Mouse (Mus musculus) hindbrain, embryonic 15.5 days (tissue): Measurements from ENCODE around the gene Gart. TPM values are rescaled to one million over a fixed set of nuclear protein-coding genes. Genes with fewer than 3 reads are reported as not detected.

ENCODE experiments used
- ATAC-seq: fragments of 200-750 bp; cut with Nextera tagmentation; 2 replicates; pipeline ENCODE4 v1.8.0; 2017; ENCODE audit warnings: low read depth, moderate number of reproducible peaks, moderate TSS enrichment; ENCODE audit not compliant: low FRiP score
- H3K27ac ChIP-seq: fragments of 300-500 bp; sonication (generic); replicated peaks from 2 replicates; pipeline ENCODE4 v1.5.1; 2015; ENCODE audit warnings: mild to moderate bottlenecking, inconsistent platforms
- H3K27me3 ChIP-seq: fragments of 300-500 bp; sonication (generic); 2 replicates; pipeline ENCODE4 v1.6.1; 2015; ENCODE audit warnings: control low read depth, inconsistent platforms
- H3K36me3 ChIP-seq: fragments of 300-500 bp; sonication (generic); 2 replicates; pipeline ENCODE4 v1.6.1; 2015; ENCODE audit warnings: control low read depth, inconsistent platforms
- H3K4me1 ChIP-seq: fragments of 300-500 bp; sonication (generic); replicated peaks from 2 replicates; pipeline ENCODE4 v1.6.1; 2015; ENCODE audit warnings: control low read depth, inconsistent platforms
- H3K4me2 ChIP-seq: fragments of 300-500 bp; sonication (generic); 2 replicates; pipeline ENCODE4 v1.6.1; 2015; ENCODE audit warnings: moderate library complexity, mild to moderate bottlenecking, inconsistent platforms
- H3K4me3 ChIP-seq: fragments of 300-500 bp; sonication (generic); 2 replicates; pipeline ENCODE4 v1.5.1; 2015; ENCODE audit warnings: mild to moderate bottlenecking, inconsistent platforms
- H3K9ac ChIP-seq: fragments of 300-500 bp; sonication (generic); 2 replicates; pipeline ENCODE4 v1.6.1; 2015; ENCODE audit warnings: inconsistent platforms
- H3K9me3 ChIP-seq: fragments of 300-500 bp; sonication (generic); 2 replicates; pipeline ENCODE4 v1.6.1; 2016; ENCODE audit warnings: control low read depth, inconsistent platforms
- whole genome bisulfite sequencing: fragments of 180-500 bp; shearing (Covaris S2); methylation state at CpG from one replicate; pipeline ENCODE4 v1.1.7; 2015; 5-methylcytosine and 5-hydroxymethylcytosine counted together
- polyA plus RNA-seq: library from polyadenylated mRNA; unstranded; fragments of >200 nt; fragmentation: Nextera tagmentation; extraction: Ambion mirVana; gene quantifications from 2 replicates; pipeline ENCODE4 v1.2.1, GENCODE M21; 2015

Gene Gart
- polyA plus RNA-seq, 1 experiment from 2014 or later = 59.1 TPM

- no peak for ATAC-seq
- Histone ChIP-seq H3K9me3 (no peaks in the 10 kb centered on the region), H3K4me2 (no peak overlapping the region), H3K4me3 (no peak overlapping the region), H3K27ac (no peak overlapping the region), H3K27me3 (no peaks in the 10 kb centered on the region), H3K9ac (no peak overlapping the region), H3K36me3 (peaks cover 55% of the 10 kb centered on the region), H3K4me1 (peaks cover 4% of the 10 kb centered on the region)
- WGBS = 97% methylated on average over 9 of the region's 9 CpGs
Measured at GRCm38 (mm10) chr16:91623074-91623473, 23.7 kb downstream of the Gart start.

DNA sequence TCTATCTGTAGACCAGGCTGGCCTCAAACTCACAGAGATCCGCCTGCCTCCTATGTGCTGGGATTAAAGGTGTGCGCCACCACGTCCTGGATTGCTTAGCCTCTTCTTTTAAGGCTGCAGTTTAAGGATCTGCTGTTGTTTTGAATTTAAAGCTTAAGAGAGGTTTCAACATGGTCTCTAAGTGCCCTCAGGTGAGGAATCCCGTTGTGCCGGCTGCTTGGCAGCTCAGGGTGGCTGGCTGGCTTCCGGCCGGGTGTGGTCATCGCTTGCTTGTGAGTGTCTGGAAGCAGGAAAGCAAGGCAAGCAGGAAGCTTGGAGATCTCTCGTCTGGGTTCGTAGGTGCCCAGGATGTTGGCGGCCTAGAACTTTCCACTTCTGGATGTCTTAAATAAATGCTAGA, 25.8 kb downstream of the Gart start:
- no peak for ATAC-seq
- H3K4me2 ChIP-seq = no peak overlapping the region
- H3K9ac ChIP-seq = no peak overlapping the region
- no peak overlapping the region for H3K27ac ChIP-seq
- WGBS = 96% methylated on average over 11 of the region's 11 CpGs
- peaks cover 39% of the 10 kb centered on the region for H3K36me3 ChIP-seq
- H3K9me3 ChIP-seq = no peaks in the 10 kb centered on the region
- peaks cover 6% of the 10 kb centered on the region for H3K4me1 ChIP-seq
- no peak overlapping the region for H3K4me3 ChIP-seq
- H3K27me3 ChIP-seq = no peaks in the 10 kb centered on the region

- H3K36me3 ChIP-seq = peaks cover 32% of the 10 kb centered on the region
- H3K27ac ChIP-seq = no peak overlapping the region
- WGBS = 91% methylated on average over 5 of the region's 5 CpGs
- peaks cover 6% of the 10 kb centered on the region for H3K4me1 ChIP-seq
- no peak for ATAC-seq
- no peaks in the 10 kb centered on the region for H3K27me3 ChIP-seq
- H3K4me3 ChIP-seq = no peak overlapping the region
- H3K4me2 ChIP-seq = no peak overlapping the region
- no peaks in the 10 kb centered on the region for H3K9me3 ChIP-seq
- no peak overlapping the region for H3K9ac ChIP-seq
Measured at GRCm38 (mm10) chr16:91620185-91620584, 26.6 kb downstream of the Gart start.

DNA sequence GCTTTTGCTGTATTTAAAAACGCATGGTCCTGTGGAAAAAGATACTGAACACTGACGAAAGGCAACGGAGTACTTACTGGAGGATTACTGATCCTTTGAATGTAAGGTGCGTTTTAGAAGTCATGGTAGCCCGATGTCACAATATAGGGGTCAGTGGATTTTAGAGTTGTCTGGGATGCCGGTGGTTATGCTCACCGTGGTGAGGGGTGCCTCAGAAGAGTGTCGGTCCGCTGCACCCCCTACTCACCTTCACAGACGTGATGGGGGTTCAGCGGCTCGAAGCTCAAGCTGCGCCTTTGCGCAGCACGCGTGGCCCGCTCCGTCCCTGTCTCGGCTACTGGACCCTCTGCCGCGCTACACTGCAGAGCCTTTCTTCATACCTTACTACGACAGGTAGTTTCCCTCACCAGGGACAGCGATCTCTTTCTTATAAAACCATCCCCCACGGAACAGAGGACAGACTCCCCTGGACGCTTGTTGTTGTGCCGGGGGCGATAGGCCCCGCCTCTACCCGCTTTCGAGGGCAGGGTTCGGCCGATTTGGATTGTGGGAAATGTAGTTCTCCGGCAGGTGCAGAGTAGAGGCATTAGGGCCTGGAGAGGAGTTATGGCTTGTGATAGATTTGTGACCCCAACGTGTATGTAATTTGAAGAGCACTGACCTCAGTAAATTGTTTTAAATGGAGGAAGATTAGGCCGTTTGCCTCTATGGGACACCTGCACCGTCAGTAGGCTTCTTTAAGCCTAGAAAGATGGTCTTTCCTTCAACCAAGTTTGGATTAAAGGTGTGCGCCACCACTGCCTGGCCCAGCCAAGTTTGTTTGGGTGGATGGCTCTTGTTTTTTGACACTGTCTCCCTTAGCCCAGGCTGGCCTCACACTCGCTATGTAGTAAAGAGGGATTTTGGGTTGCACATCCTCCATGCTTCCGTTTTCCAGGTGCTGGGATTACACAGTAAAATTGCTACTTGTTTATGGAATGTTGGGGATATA, 27.9 kb downstream of the Gart start, which contains the start of gene Dnajc28:
Gene Dnajc28 (minus strand): TSS at position 516 of the 991 bp plus-strand sequence.
- WGBS = 9% methylated on average over 39 of the region's 39 CpGs
- Histone ChIP-seq H3K36me3 (peaks cover 21% of the 10 kb centered on the region), H3K4me1 (peaks cover 6% of the 10 kb centered on the region), H3K4me3 (peak within 1 kb of the TSS; percentile 55), H3K27me3 (no peaks in the 10 kb centered on the region), H3K27ac (peak within 1 kb of the TSS; percentile 54), H3K9ac (peak within 1 kb of the TSS; percentile 57), H3K9me3 (no peaks in the 10 kb centered on the region), H3K4me2 (peak within 1 kb of the TSS; percentile 65)
- peak; percentile 94 for ATAC-seq

DNA sequence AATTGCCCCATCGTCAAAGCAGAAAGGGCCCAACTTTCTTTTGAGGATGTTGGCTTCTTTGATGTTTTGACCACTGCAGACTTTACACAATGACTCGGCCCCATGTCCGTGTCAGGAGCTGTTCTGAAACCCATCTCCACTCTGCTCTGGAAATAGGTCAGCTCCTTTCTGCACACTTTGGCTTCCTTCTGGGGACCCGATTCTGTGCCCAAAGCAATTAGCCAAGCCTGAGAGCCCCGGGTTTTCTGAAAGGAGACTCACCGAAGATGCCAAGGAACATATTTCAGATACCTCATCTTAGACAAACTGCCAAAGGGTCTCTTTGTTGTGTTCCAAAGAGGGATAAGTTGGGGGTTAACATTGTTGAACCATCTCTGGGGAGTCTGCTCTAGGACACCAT, 32.2 kb downstream of the Gart start:
- H3K27me3 ChIP-seq = no peaks in the 10 kb centered on the region
- no peak overlapping the region for H3K27ac ChIP-seq
- H3K4me1 ChIP-seq = peaks cover 6% of the 10 kb centered on the region
- WGBS = 86% methylated on average over 6 of the region's 6 CpGs
- no peak overlapping the region for H3K9ac ChIP-seq
- H3K4me3 ChIP-seq = no peak overlapping the region
- ATAC-seq = no peak
- H3K4me2 ChIP-seq = no peak overlapping the region
- H3K9me3 ChIP-seq = no peaks in the 10 kb centered on the region
- H3K36me3 ChIP-seq = no peaks in the 10 kb centered on the region

DNA sequence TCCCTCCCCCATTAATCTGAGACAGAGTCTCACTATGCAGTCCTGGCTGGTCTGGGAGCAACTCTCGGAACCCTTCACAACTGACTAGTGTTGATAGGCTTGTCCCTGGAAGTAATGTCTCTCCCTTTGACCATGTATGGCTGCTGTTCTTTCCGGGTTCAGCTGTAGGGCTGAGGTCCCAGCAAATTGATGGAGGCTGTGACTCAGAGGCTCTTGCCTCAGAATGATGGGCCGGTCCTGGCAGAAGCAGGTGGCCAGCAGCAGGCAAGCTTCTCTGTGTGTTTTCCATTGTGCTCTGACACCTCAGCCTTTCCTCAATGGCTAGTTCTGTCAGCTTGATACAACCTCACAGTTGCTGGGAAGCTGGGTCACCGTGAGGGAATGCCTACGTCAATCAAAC, 34.2 kb downstream of the Gart start:
- Histone ChIP-seq H3K27ac (no peak overlapping the region), H3K36me3 (no peaks in the 10 kb centered on the region), H3K9ac (no peak overlapping the region), H3K9me3 (no peaks in the 10 kb centered on the region), H3K4me2 (no peak overlapping the region), H3K4me1 (no peaks in the 10 kb centered on the region), H3K4me3 (no peak overlapping the region), H3K27me3 (no peaks in the 10 kb centered on the region)
- WGBS = 69% methylated on average over 5 of the region's 5 CpGs
- ATAC-seq = no peak

DNA sequence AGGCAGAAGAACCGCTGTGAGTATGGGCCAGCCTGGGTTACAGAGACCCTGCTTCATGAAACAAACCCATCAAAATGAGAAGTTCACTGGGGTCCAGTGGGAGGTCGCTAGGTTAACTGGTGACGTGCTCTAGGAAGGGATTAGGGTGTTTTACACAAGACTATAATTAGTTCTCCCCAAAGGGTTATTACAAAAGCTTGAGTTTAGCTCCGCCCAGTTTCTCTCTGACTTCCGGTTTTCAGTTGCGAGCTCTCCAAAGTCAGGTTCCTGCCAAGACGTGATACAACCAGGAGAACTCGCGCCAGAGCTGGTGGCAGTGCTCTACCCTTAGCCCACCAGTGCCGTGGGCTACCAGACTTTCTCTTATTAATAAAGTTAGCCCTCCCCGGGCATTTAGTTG, 35.5 kb downstream of the Gart start:
- Histone ChIP-seq H3K9ac (no peak overlapping the region), H3K27ac (no peak overlapping the region), H3K36me3 (no peaks in the 10 kb centered on the region), H3K4me2 (no peak overlapping the region), H3K4me1 (no peaks in the 10 kb centered on the region), H3K27me3 (no peaks in the 10 kb centered on the region), H3K9me3 (no peaks in the 10 kb centered on the region), H3K4me3 (no peak overlapping the region)
- WGBS = 79% methylated on average over 11 of the region's 11 CpGs
- ATAC-seq = no peak

DNA sequence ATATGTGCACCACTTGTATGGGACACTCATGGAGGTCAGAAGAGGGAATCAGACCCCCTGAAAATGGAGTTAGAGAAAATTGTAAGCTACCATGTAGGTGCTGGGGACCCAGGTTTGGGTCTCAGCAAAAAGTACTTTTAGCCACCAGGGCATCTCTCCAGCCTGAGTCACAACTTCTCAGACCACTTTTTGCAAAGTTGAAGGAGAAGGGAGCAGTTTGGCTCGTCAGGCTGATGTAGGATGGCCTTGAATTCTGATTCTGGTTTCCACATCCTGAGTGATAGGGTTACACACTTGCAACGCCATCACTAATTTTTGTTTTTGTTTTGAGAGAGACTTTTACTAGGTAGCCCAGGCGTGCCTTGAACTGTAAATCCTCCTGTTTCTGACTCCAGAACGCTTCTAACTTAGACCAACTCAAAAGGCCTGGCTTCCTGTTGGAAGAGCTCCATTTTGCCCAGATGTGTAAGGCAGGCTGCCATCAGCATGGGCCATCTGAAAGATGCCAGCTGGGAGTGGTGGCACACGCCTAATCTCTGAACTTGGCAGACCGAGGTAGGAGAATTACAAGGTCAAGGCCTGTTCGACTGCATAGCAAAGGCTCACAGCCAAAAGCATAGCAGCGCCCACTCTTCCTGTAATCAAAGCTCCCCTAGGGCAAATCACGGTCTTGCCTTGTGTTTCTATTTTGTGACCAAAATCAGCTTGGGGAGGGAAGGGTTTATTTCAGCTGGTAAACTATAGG, 37.1 kb downstream of the Gart start:
- 71% methylated on average over 9 of the region's 9 CpGs for WGBS
- no peaks in the 10 kb centered on the region for H3K36me3 ChIP-seq
- H3K4me1 ChIP-seq = no peaks in the 10 kb centered on the region
- no peaks in the 10 kb centered on the region for H3K27me3 ChIP-seq
- no peaks in the 10 kb centered on the region for H3K9me3 ChIP-seq
- no peak overlapping the region for H3K27ac ChIP-seq
- no peak overlapping the region for H3K4me2 ChIP-seq
- ATAC-seq = no peak
- no peak overlapping the region for H3K9ac ChIP-seq
- H3K4me3 ChIP-seq = no peak overlapping the region

DNA sequence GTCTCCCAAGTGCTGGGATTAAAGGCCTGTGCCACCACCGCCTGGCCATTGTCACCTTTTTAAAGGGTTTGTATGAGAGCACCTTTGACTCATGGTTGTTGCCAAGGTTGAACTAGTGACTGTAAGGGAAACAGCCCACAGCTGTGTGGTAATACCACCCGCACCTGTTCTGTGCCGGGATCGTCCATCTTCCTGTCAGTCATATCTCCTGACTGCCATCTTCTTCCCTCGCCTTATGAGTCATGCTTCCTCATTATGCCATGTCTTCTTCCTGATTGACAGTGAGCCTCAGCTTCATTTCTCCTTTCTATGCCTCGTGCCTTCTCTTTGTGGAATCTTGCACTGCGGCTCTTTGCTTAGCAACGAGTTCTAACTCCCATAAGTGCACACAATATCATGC, 39.8 kb downstream of the Gart start:
- Histone ChIP-seq H3K4me3 (no peak overlapping the region), H3K9me3 (no peaks in the 10 kb centered on the region), H3K4me1 (no peaks in the 10 kb centered on the region), H3K36me3 (no peaks in the 10 kb centered on the region), H3K9ac (no peak overlapping the region), H3K27ac (no peak overlapping the region), H3K27me3 (no peaks in the 10 kb centered on the region), H3K4me2 (no peak overlapping the region)
- no peak for ATAC-seq
- 91% methylated on average over 8 of the region's 8 CpGs for WGBS

DNA sequence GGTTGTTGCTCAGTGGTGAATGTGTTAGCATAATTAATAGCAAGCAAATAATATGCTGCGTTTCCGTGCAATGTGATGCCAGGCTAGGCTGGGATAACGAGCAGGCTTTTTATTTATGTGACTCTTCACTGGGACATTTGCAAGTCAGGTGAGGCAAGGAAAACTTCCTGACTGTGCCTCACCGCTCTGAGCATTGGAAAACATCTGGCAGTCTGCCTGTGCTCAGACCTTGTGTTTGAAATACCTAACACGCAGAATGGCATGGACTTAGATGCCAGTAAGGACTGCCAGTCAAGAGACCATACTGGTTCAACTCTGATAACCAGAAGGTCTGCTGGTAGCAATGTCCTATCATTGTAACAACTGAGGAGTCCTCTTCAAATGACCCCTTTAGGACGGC, 41.6 kb downstream of the Gart start:
- no peak for ATAC-seq
- Histone ChIP-seq H3K4me3 (no peak overlapping the region), H3K27me3 (no peaks in the 10 kb centered on the region), H3K36me3 (no peaks in the 10 kb centered on the region), H3K9me3 (no peaks in the 10 kb centered on the region), H3K27ac (no peak overlapping the region), H3K4me2 (no peak overlapping the region), H3K9ac (no peak overlapping the region), H3K4me1 (no peaks in the 10 kb centered on the region)
- 80% methylated on average over 6 of the region's 6 CpGs for WGBS

GRCm38 (mm10) chr16:91601693-91602092, 45.1 kb downstream of the Gart start:
- Histone ChIP-seq H3K9me3 (no peaks in the 10 kb centered on the region), H3K9ac (no peak overlapping the region), H3K4me3 (no peak overlapping the region), H3K27ac (no peak overlapping the region), H3K36me3 (no peaks in the 10 kb centered on the region), H3K4me2 (no peak overlapping the region), H3K4me1 (peaks cover 6% of the 10 kb centered on the region), H3K27me3 (peaks cover 5% of the 10 kb centered on the region; the same call in 1 of the 2 replicates)
- no peak for ATAC-seq
- 75% methylated on average over 9 of the region's 9 CpGs for WGBS

GRCm38 (mm10) chr16:91601081-91601480, 45.7 kb downstream of the Gart start:
- H3K4me3 ChIP-seq = no peak overlapping the region
- H3K4me1 ChIP-seq = peaks cover 12% of the 10 kb centered on the region
- no peak overlapping the region for H3K27ac ChIP-seq
- no peak overlapping the region for H3K9ac ChIP-seq
- H3K4me2 ChIP-seq = no peak overlapping the region
- WGBS = 81% methylated on average over 4 of the region's 4 CpGs
- no peaks in the 10 kb centered on the region for H3K9me3 ChIP-seq
- H3K27me3 ChIP-seq = peaks cover 5% of the 10 kb centered on the region; the same call in 1 of the 2 replicates
- ATAC-seq = no peak
- H3K36me3 ChIP-seq = no peaks in the 10 kb centered on the region
